Mouse (Mus musculus): ENCODE data around the gene Pcbp3.

GRCm38 (mm10) chr10:76808446-76809400 lies 153.0 kb downstream of the Pcbp3 start:
- TF ChIP-seq POLR2A (IDR thresholded peaks at IDR 0.05; ENCODE audit: borderline replicate concordance, insufficient read depth, low read length) (no peak), CTCF (IDR thresholded peaks at IDR 0.05; ENCODE audit: borderline replicate concordance, insufficient read depth, low read depth, low read length) (no peak)
